Mouse (Mus musculus): ENCODE results near the gene Gm10974. TPM values are rescaled to one million over a fixed set of nuclear protein-coding genes. Genes with fewer than 3 reads are reported as not detected.
A peak's percentile ranks its signal among the peaks of the same experiment; 100 is the strongest.

The Gm10974 gene
- total RNA-seq, 2 experiments from 2014 or later, result not detected

DNA sequence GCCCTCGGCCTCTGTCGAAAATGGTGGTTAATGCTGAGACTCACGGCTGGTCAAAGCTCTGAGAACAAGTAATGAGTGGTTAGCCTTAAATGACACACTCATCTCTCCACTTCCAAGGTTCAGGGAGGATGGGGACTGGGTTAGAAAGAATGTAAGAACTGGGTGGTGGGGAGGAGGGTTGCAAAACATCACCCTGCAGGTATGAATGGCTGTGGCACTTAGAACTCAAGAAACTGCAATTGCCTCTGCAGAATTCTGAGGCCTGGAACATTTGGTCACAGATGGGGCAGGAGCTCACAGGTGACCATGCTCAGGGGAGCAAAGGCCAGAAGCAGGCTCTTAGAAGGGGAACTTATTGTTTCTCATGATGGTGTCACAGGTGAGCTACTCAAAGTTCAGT is 7.2 kb upstream of the Gm10974 start:
- DNase-seq (ENCODE audit: low spot score in 2 of 2), result no peak

DNA sequence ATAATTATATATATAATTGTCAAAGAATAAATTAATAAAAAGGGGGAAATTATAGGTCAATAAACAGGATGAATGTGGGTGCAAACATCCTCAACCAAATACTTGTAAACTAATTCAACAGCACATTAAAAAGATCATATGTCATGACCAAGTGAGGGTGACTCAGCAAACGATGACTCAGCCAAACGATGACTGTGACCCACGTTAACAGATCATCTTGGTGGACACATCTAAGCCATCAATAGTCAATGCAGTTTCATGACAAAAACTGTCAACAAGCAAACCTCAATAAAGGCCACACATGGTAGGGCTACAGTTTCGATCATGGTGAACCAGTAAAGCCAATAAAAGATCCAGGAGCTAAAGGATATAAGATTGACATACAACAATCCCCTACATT is 6.7 kb upstream of the Gm10974 start:
- no peak for DNase-seq (ENCODE audit: low spot score in 2 of 2)

DNA sequence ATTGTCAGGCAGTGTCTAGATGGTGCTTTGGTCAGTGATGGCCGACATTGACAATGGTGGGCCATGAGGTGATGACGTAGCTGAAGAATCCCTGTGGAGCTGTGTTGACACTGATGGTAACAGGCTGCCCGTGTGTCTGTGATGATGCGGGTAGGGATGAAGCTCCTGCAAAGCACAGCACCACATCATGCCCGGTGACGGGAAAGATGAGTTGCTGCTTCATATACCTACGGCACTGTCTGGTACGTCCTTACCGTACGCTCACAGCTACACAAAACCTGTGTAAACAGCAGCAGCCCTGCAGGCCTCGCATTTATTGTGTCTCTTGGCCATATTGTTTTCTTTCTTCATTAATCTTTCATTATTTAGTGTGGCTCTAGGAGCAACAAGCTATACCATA is 1.2 kb upstream of the Gm10974 start:
- no peak for DNase-seq (ENCODE audit: low spot score in 2 of 2)

DNA sequence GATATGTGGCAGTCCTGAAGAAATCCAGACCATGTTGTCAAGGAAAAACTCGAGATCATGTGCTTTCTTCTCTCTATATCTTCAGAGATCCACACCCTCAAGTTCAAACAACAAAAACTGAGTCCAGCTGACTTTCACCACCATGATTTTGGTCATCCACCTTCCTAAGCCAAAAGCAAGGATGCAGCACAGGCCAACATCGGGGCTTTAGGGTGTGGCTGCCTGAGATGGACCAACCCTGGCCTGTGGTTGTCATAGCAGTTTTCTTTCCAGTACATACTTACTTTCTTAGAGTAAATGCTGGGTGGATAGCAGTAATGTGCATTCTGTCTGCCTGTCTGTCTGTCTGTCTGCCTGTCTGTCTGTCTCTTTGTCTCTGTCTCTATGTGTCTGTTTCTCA is 294 bp upstream of the Gm10974 start:
- DNase-seq (ENCODE audit: low spot score in 2 of 2), result no peak

DNA sequence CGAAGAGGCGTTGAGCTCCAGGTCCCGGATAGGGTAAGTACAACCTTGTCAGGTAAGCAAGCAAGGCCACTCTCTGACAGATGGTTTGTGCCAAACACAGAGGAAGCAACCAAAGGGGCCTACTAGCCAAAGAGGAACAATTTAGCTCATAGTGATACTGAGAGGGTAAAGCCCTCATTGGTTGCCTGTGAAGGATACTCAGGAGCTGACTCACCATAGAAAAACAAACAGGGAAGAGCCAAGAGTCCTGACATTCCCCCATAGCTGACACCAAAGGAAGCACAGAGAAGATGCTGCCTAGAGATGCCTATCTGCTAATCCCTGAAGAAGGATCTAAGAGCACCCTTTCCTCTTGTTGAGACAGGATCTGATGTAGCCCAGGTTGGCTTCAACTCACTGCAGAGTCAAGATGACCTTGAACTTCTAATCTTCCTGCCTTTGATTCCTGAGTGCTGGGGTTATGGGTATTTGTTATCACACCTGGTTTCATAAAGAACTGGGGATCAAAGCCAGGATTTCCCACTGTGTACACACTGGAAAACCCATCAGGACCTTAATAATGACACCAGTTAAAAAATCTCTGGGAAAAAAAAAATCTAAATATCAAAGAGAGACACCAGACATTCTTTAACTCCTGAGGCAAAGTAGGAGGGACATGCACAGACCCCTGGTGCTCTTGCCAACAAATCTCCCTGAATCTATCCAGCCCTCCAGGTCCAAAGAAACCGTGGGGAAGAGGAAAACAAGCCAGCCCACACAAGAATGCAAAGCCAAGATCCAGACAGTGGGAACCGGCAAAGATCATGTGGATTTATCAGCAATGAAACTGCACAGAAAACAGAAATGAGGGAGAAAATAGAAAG is 3.6 kb downstream of the Gm10974 start:
- DNase-seq (ENCODE audit: low spot score in 2 of 2), result no peak

DNA sequence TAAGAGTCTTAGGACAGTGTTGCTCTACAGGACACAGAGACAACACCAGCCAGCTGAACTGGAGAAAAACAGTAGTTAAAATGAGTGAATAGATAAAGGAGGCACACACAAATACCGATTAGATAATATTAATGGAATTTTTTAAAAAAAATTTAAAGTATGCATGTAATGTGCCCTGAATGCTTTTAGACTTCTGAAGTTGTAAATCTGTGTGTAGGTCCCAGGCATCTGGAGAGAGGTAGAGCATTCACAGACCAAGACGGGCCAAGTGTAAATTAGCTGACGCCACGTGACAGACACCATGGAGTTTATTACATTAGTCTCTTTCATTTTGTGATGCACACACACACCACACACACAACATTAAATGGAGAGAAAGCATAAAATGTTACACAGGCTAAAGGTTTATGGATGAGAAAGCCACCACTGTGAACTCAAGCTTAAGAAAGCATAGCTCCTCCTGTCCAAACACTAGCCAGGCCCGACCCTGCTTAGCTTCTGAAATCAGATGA is 4.3 kb downstream of the Gm10974 start:
- no peak for DNase-seq (ENCODE audit: low spot score in 2 of 2)

DNA sequence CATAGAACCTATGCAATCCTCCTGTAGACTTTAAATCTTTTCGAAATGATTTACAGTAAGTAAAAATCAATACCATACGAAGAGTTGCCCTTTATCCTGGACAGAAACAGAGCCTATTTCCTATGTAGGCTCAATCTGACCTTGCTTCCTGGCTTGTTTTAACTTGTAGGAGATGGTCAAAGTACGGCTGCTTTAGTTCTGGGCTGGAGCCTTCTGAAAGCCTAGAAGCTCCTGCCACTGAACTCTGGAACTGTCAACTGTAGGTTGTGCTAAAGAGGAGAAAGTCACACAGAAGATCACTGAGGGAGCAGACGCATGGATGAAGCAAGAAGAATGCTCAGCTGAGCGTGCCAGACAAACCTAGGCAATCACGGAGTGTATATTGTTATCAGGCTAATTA is 5.3 kb downstream of the Gm10974 start:
- DNase-seq (ENCODE audit: low spot score in 2 of 2), result no peak

DNA sequence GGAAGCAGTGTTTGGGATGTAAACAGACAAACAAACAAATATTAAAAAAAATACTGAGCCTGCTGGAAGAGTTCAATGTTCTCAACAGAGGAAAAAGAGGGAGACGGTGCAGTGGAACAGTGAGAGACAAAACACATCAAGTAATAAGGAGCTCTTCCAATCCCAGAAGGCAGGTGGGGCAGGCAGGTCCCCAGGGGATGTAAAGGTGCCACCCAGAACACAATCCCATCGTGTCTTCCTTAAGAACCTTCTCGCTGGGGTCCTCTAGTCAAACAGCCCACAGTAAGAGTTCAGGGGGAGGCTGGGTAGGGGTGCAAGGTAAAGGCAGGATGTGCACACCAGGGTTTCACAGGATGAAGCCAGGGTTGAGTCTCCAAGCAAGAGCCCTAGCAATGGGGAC is 7.7 kb downstream of the Gm10974 start:
- no peak for DNase-seq (ENCODE audit: low spot score in 2 of 2)

DNA sequence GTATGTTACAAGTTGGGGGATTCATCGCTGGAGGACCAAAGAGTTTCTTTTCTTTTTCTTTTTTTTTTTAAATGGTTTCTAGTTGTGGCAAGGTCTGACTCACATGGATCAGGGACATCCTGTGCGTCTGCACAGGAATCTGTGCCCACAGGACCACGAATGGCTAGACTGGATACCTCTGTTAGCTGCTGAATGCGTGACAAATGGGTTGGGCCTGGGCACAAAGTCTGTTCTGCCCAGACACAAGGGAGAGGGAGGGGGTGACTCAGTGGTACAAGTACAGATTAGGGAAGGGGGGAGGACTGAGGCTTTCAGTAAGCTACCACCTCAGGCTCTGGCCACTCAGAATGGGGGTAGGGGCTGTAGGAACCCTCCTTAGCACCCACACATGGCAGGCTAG is 10.0 kb downstream of the Gm10974 start:
- no peak for DNase-seq (ENCODE audit: low spot score in 2 of 2)

DNA sequence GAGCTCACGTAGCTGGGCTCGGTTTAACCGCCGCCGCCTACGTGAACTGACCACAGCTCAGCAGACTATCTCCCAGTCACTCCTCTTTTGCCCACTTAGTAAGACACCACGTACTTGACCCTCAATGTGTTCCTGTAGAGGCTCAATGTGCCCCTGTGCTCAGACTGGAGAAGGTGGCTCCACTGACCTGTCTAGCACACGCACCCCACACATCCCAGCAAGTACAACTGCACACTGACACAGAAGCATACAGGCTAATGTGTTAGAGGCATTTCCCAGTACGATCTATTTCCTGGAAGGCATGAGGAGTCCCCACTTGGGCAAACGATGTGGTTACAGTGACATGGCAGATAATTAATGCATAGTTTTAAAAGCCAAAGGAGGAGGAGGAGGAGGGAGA is 10.9 kb downstream of the Gm10974 start:
- DNase-seq (ENCODE audit: low spot score in 2 of 2), result no peak

DNA sequence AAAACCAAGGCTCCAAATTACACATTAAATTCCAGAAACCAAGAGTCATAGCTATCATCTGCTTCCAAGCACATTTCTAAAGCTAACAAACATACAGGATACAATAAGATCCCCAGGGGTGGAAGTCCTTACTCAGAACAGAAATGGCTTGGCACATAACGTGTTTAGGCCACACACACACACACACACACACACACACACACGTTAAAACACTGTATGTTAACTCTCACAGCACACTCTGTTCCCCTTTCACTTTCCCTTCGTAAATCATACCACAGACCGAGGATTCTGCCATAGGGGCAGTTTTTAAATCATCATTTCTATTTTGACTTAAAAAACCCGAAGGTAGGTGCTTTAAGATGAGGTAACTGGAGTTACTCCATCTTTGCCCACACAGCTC is 18.5 kb downstream of the Gm10974 start:
- no peak for DNase-seq (ENCODE audit: low spot score in 2 of 2)

DNA sequence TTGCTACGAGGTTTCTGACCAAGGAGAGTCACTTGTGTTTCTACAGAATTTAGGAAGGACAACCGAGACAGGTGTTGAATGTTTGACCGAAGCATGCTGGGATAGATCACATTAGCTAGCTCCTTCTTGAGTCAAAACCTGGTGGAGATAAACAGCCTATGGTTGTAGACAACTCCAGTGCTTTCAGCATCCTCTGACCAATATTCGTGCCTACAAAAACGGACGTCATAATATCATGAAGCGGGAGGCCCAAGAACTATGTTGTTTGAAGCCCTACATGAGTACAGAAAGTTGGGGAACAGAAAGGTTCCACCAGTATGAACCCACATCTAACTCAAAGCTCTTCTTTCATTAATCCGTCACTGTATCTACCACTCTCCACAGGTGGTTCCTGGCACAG is 19.2 kb downstream of the Gm10974 start:
- no peak for DNase-seq (ENCODE audit: low spot score in 2 of 2)

DNA sequence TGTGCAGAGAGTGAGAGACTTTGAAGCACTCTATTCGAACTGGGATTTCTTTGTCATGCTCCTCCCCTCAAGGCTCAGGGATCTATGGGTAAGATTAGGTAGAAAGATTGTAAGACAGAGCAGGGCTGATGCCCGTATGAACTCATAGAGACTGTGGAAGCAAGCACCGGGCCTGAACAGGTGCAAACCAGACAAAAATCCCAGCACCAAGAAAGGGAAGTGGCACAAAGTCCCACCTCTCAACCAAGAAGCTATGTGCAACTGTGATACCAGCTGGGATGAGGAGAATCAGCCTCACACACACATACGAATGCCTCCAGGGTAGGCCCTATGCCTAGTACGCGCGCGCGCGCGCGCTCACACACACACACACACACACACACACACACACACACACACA is 20.1 kb downstream of the Gm10974 start:
- no peak for DNase-seq (ENCODE audit: low spot score in 2 of 2)

DNA sequence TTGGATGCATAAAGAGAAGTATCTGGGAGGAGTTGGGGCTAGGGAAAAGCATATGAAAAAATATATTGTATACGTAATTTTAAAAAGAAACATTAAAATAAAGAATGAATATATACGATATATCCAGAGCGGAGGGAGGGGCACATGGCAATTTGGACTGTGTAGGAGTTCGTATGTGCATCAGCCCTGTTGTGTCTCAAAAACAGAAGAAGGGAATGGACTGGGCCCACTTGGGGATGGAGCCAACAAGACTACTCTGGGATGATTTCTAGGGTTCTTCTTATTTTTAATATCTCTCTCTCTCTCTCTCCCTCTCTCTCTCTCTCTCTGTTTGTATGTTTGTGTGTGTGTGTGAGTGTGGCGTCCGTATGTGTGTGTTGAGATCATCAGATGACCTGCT is 20.7 kb downstream of the Gm10974 start:
- no peak for DNase-seq (ENCODE audit: low spot score in 2 of 2)

DNA sequence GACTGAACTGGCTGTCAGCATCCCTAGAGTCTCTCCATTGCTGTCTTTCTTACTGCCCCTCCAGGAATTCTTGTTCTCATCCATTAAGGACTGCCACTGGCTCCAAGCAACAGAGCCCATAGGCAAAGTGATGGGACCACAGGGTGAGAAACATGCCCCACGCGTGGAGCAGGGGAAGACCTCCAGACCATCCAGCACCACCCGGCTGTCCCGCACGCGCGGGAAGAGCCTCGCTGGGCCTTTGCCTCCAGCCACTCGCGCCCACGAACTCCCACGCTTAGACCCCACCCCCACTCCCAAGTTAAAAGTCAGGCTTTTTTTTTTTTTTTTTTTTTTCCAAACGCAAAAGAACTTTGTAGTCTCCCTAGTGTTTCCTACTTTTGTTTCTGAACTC is 21.7 kb downstream of the Gm10974 start:
- DNase-seq (ENCODE audit: low spot score in 2 of 2), result no peak

DNA sequence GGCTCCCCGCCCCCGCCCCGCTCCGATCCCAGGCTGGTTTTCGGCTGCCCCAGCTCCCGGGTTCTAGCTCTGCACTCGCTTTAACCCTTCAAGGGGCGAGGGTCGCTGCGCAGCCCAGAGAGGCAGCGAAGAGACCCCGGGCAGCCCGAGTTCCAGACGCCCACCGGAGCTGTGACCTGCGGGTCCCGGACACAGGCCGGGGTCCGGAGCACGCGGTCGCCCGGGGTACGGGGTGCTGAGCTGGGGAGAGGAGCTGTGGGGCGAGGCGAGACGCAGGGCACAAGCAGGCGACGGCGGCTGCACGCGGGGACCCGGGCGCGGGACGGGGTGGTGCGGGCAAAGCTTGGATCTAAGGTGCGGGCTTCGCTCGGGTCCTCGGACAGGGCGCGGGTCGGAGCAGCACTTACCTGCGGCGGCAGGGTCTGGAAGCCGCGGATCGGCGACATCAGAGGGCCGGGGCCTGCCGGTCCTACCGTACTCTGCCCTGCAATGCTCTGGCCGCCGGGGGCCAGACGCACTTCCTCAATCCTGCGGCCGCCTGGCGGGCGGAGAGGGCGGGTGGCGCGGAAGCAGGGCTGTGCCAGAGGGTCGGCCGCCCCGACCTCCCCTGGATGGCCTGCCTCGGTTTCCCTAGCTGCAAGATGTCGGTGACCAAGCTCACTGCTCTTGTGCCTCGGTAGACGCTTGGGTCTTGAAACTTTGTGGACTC is 22.3 kb downstream of the Gm10974 start, which contains the start of gene Lrrk1:
Gene Lrrk1 (minus strand): TSS at position 538 of the 709 bp plus-strand sequence.
- peak; percentile 63 to 68 for DNase-seq (ENCODE audit: low spot score in 2 of 2)

DNA sequence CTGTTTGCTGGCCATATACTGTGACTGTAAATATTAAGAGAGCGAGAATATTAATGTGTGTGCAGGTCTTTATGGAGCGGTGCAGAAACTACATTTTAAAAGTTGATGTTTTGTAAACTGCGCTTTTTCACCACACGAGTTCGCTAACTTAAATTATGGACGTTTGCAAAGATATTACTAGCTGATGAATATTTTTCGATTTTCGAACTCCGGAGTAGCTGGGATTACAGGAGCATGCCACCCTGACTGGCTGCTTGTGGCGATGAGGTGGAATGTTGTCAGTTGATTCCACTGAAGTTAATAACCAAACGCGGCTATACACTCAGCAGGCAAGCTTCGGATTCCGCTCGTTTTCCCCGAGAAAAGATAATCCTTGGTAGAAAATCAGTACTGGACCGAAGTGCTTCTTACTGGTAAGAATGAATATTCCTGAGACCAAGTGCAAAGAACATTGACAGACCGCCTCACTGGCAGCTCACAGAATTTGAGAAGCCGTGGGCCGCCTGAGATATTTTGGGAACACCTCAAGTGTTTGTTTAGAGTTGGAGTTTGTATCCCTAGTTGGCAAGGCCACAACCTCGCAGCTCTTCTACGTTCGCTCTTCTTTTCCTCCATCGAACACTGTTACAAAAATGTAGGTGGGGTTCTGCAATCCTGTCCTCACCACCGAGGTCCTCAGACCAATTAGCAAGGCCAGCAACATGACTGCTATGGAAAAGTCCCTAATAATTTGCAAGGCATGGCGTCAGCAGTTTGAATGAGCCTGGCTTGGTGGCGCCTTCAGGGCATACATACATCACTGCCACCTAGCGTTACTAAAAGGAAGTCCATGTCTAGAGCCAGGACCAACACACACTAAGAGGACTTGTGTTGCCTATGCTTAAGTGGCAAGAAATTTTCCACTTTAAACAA is 23.2 kb downstream of the Gm10974 start:
- peak; percentile 37 to 56 for DNase-seq (ENCODE audit: low spot score in 2 of 2)

DNA sequence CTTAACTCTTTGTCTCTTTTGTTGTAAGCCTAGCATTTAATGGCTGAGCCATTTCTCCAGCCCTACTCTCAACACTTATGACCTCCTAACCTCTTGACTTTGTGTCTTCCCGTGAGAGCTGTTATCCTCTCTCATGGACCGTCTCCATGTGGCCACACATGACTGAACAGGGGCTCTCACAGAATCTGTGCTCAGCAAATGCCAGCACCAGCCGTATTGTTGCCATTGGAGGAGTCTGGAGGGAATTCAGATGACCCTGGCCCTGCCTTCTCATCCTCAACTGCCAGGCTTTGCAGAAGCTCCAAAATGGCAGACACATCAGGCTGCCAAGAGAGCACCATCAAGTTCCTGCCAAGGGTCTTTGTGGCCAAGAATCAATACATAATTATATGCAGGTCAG is 31.6 kb downstream of the Gm10974 start:
- DNase-seq (ENCODE audit: low spot score in 2 of 2), result no peak

DNA sequence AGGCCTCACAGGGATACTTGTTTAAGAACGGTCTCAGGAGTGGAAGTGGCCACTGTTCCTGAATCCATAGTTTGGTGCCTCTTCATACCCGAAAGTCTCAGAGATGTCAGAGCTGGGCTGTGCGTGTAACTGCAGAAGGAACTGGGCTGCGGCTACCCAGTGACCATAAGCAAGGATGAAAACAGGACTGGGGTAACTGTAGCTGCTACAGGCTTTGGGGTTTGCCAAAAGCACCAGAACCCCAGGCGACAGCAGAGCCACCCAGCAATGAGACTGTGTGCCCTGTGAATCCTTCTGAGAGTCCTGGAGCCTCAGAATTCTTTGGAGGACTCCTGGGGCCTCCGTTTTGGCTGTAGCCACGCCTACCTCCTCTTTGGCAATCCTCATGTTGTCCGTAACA is 35.9 kb downstream of the Gm10974 start:
- no peak for DNase-seq (ENCODE audit: low spot score in 2 of 2)

DNA sequence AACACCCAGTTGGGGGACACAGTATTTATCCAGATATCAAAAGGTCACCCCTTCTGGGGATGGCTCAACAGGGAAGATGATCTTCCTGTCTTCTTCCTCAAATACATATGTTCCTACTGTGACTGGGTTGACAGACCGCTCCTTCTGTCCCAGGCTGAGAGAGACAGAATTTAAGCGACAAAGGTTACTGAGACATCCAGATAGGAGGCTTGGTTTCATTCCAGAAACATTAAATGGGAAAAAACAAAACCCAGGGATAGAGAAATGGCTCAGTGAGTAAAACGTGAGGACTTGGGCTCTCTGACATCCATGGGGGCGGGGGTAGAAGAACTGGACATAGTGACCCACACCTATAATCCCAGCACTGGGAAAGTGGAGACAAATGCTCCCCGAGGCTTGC is 37.2 kb downstream of the Gm10974 start:
- DNase-seq (ENCODE audit: low spot score in 2 of 2), result no peak

DNA sequence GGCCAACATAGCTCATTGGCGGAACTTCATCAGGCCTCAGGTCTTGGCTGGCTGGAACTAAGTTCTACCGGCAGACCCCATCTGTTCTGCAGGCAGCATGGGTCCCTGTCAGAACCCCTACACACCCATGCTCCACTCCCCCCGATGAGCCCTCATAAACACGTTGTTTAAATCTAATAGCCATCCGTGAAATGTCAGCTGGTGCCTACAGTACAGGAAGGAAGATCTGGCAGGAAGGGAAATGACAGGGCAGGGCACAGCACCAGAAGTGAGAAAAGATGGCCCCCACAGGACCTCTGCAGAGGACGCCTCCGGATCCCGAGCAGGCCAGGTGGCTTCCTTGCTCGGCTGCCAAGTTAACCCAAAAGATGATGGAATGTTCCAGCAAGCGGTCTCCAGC is 38.4 kb downstream of the Gm10974 start:
- DNase-seq (ENCODE audit: low spot score in 2 of 2), result no peak
